Mouse (Mus musculus) adrenal gland, postnatal 4 days (tissue): ENCODE results near the gene Ccdc144b. TPM values are rescaled to one million over a fixed set of nuclear protein-coding genes. Genes with fewer than 3 reads are reported as not detected.

ENCODE experiments used
- DNase-seq, 2 experiments: peaks; one replicate each; pipeline ENCODE4 v3.0.0; 2021 to 2022; ENCODE audit warnings: low spot score in 2 of 2, mixed read lengths in 2 of 2
- total RNA-seq, 2 experiments: library from RNA; stranded (reverse); gene quantifications; 2 replicates each; pipeline ENCODE4 v1.2.3; 2021

The Ccdc144b gene
- total RNA-seq, 2 experiments from 2014 or later: not detected

- DNase-seq: no peak
These were observed 89.9 kb downstream of the Ccdc144b start for GRCm38 (mm10) chr3:35963401-35963800.

DNA sequence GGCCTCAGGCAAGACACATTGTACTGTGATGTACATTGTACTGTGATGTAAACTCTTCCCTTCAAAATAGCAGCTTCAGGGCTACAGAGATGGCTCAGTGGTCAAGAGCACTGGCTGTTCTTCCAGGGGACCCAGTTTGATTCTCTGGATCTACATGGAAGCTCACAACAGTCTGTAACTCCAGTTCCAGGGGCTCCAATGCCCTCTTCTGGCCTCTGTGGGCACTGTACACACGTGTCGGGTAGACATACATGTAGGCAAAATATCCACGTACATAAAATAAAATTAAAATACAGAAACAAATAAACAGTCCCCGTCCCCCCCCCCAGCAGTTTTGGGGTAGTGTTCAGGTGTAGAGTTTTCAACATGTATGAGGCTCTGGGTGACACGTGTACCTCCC is 90.4 kb downstream of the Ccdc144b start:
- DNase-seq: no peak

Other genes starting within 250 kb of the Ccdc144b start
- gene Dcun1d1, start 116.1 kb downstream of the Ccdc144b start, total RNA-seq: 10 to 100 TPM; 76.5 to 79.3 TPM
- gene Mccc1, start 52.9 kb downstream of the Ccdc144b start, total RNA-seq: 10 to 100 TPM; 57.7 to 74.9 TPM
- gene Acad9, start 12.4 kb upstream of the Ccdc144b start, total RNA-seq: 10 to 100 TPM; 51.5 to 60.1 TPM
- gene D3Ertd254e, start 97.5 kb upstream of the Ccdc144b start, total RNA-seq: 10 to 100 TPM; 10.9 to 11.8 TPM
- gene Qrfpr, start 168.8 kb upstream of the Ccdc144b start, total RNA-seq: not detected